Mouse (Mus musculus): ENCODE results near the gene Gtsf1.

The Gtsf1 gene

DNA sequence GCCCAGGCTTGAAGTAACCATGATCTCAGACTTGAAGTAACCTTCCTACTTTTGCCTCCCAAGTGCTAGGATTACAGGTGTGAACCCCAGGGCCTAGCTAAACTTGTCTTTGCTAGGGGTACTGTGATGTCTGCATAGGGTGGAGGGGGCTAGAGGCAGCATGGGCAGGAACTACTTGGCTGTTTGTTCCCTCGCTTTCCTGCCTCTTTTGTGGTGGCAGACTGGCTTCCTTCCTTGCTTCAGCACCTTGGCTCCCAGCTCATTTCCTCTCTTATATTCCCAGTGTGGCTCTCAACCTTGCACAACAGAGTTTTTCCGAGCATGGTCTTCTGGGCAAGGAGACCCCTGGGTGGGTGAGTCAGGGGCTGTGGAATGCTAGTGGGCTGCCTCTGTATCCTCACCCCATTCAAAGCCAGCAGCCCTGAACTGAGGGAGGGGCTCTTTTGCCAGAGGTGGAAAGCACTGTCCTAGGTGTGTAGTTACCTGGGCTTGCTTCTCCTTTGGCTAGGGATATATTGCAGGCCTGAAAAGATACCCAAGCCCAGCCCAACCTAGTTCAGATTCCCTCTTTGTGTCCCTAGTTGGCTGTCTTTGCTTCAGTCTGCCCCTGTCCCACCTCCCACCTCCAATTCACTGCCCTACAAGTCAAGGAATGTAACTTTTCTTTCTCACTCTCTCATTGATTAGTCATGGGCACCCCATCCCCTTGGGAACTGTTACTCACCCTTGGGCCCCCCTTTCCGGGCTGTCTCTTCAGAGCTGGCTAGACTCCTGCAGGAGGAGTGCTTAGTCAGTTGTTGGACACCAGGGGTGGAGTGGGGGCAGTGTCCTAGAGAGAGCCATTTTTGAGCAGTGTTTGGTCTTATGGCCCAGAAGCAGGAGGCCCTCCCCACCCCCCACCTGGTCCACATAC is 52.3 kb downstream of the Gtsf1 start:
- DNase-seq: no peak

DNA sequence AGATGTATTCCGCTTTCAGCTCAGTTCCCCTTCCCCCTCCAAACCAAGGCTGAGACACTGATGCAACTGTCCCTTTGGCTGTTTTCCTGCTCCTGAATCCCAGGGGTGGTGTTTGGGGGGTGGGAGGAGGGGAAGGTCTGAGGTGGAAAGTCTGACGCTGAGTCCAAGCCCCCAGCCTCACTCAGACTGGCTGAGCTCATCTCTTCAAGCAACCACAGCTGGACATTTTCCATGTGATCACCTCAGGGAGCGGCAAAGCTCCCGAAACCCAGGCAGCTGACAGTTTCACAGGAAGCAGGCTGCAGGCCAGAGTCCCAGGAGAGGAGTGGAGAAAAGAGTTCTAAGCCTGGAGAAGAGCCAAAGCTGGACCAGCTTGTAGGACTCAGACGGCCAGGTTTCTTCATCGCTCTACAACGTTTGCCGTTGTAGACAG is 53.4 kb downstream of the Gtsf1 start:
- no peak for DNase-seq

DNA sequence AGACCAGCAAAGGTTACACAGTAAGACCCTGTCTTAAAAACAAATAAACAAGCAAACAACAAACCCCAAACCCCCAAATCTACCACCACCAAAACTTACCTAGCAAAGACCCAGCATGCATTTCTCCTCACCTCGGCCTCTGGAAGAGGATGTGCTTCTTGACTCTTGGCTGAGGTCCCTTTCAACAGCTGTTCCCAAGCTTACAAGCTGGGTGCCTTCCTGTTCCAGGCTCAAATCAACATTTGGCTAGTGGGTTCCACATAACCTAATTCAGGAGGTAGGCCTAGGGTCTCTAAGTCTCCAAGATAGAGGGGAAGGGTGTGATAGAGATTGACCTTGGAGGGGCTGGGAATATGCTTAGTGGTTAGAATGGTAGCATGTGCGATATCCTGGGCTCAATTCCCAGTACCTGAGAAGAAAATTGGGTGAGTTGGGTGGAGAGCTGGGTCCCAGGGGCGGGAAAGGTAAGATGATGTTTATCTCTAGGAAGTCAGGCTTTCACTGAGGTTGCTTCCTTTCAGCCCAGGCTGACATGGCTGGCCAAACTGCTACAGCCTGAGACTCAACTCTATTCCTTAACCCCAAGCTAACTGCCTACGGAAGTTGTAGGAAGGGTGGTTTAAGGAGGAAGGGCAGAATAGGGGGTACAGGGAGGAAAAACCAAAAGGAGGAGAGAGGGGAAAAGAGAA is 55.0 kb downstream of the Gtsf1 start:
- no peak for DNase-seq

DNA sequence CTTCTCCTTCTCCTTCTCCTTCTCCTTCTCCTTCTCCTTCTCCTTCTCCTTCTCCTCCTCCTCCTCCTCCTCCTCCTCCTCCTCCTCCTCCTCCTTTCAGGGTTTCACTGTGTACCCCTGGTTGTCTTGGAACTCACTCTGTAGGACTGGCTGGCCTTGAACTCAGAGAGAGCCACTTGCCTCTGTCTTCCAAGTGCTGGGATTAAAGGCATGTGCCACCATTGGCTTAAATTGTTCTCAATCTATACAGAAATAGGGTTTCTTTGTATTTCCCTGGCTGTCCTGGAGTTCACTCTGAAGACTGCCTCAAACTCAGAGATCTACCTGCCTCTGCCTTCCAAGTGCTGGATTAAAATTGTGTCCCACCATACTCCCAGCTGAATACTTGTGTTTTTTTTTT is 57.8 kb downstream of the Gtsf1 start:
- DNase-seq: no peak

DNA sequence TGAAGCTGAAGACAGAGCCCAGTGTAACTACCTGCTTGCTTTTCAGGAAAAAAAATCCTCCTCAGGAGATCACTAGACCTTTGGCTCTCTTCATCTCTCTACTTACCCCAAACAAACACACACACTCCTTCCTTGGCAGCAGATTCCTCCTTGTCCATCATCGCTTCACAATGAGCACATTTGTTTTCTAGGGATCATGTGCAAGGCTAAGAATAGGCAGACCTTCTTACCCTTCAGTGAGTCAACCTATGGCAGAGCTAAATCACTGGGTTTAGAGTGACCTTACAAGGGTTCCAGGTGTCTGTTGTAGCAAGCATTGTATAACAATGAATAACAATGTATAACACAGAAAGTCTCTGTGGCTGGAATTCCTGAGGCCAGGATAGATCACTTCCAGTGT is 58.5 kb downstream of the Gtsf1 start:
- DNase-seq: no peak

DNA sequence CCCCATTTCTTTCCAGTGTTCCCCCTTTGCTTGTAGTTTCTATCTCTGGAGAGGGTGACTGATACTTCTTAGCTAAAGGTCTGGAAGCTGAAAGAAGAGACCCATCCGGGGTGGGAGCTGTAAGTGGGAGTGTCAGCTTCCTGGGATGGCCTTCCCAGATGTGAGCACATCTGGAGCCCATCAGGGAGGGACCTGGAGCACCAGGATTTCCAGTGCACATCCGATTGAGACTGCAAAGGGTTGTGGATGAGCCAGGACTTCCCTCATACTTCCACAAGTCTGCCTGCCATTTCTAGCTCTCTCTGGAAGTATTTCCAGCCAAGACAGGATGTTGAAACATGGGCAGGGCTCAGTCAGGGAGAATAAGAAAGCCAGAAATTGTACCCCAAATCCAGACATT is 59.1 kb downstream of the Gtsf1 start:
- DNase-seq: no peak

DNA sequence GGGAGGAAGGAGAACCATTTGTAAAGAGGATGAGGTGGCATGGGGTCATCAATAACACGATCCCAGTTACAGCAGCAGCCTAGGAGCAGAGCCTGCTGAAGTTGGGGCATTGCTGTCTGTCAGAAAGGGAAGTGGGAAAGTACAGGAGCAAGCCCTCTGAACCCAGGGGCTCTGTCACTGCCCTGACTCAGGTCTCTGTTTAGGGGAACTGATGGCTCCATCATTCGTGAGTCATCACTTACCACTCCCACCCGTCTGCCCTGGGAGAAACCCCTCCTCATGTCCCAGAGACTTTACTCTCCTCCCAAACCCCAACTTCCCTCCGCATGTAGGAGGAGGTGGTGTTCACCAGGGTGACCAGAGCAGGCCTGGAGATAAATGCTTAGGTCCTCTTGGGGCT is 59.8 kb downstream of the Gtsf1 start:
- DNase-seq: no peak

DNA sequence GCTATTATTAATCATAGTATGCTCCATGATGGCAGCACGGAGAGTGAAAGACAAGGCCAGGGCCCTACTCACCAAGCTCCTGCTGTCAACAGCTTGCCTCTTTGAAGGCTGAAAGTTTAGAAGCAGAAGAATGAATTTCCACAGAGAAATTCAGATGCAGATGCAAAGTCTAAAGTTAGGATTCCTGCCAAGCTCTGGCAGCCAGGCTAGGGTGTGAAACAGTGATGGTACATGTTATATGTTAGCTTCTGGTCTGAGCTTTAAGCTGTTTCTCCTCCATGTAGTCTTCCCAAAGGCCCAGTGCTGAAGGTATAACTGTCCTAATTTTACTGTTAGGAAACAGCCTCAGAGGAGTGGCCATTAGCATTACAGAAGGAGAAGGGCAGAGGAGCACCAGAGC is 61.1 kb downstream of the Gtsf1 start:
- DNase-seq: no peak

DNA sequence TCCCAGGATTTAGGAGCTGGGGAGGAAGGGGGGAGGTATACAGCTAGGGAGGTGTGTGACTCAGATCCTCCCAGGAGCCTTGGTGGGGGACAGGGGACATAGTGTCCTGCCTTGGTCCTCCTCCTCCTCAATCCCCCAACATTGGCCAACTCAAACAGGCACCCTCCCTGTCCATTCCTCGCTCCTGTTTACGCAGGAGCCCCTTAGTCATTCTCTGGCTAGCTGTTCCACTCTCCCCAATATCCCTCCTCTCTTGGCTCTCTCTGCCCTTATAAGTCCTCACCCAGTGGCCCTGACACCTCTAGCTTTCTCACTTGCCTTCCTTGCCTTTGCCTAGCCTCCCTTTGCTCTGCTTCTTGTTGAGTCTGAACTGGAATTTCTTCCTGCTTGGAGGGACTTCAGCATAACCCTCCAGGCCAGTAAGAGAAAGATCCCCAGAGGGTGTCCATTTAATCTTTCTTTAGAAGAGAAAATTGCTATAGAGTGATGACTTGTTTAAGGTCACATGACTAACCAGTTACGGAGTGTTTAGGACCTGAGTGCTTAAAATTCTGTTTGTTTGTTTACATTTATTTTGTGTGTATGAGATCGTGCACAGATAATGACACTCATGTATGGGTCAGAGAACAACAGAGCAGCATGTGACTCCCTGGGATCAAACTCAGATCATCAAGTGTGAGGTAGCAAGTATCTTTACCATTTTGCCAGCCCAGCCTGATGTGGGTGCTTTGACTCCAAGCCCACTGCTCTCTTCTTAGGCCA is 61.9 kb downstream of the Gtsf1 start:
- no peak for DNase-seq

DNA sequence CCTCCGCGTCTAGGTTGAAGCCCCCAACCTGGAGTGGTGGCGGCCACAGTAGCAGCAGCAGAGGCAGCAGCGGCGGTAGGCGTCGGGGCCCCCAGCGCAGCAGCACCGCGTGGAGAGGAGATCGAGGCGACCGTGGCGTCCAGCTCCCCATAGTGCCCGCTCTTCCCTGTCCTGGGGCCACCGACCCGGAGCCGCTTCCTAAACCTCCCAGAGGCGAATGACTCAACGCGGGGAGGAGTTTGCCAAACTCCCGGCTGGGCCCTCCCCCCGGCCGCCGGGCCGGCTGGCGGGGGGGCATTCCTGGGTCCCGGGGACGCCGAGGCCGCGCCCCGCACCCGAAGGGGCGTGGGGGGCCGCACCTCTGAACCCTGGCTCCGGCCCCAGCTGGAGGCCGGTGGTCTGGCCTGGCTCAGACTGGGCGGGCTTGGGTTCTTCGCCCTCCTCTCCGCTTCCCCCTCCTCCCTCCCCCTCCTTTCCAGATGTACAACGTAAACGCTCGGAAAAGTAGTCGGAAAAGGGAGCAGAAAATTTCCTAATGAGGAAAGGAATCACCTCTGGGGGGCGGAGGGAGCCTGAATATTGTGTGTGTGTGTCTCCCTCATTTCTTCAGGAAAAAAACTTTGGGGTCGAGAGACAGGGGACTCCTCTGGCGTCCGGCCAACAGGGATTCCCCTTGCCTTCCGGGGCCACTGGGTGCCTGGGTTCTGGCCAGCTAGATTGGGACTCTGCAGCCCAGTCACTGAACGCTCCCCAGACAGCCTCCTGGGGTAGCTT is 63.7 kb downstream of the Gtsf1 start, which contains the start of gene Itga5:
Gene Itga5, minus strand, starts transcription at position 388 of the 774 bp plus-strand sequence.
- no peak for DNase-seq

DNA sequence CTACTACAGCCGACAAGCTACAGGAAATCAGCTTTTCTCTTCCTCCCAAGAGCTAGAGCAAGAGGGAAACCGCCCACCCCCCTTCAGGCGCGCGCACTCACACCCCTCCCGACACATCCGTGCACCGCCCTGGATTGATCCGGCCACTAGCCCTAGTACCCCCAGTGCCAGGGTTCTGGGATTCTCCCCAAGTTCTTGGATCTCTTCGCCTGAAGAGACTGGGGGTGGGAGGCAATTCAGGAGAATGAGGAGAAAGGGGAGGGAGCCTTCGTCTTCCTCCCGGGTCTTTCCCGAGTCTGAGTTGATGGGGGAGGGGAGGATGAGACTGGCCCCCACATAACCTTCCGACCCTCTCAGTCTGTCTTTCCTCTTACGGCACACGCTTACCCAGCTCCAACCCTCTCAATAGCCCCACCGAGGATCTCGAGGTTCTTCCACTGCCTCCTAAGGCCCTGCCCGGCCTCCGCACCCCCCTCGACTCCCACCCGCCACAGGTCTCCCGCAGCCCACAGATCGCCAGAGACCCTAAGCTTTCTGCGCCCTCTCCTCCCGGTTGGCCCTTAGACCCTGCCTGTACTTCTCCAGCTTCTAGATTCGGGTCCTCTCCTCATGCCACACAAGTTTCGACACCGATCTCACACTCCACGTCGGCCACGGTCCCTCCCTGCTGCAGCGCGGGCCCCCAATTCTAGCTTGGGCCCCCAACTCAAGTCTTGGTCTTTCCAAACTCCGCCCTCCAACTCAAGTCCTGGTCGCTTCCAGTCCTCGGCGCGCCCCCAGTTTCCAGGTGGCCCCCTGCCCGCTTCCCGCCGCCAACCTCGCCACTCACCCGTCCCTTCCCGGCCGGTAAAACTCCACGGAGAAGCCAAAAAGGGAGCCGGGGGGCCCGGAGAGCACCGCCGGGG is 64.5 kb downstream of the Gtsf1 start:
- no peak for DNase-seq

DNA sequence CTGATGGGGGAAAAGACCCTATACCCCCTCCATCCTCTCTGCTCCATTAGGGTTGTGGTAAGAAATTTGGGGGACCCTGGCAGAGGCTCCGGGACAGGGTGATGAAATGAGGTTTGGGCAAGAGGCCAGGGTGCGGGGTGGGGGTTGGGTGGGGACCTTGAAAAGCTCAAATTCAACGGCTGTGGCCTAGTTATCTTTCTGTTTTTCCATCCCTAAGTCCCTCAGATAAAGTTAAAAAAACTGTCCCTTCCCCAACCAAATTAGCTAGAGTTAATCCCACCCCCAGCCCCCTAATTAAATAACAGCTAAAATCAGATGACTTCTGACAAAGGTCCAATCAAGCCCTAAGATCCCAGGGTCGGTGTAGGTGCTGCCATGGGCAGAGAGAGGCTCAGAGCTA is 65.5 kb downstream of the Gtsf1 start:
- no peak for DNase-seq

DNA sequence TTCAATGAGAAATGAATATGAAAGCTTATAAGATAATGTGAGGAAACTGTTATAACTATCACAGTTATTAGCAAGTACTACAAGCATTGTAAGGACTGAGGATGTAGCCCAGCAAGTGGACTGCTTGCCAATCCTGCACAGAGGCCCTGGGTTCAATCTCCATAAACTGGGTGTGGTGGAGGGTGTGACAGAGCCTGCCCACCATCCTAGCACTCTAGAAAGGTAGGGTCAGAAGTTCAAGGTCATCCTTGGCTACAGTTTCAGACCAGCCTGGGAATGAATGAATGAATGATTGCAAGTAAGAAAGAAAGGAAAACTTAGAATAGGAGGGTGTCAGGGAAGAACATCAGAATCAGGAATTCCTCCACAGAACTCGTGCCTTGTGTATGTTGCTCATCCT is 66.5 kb downstream of the Gtsf1 start:
- DNase-seq: no peak

DNA sequence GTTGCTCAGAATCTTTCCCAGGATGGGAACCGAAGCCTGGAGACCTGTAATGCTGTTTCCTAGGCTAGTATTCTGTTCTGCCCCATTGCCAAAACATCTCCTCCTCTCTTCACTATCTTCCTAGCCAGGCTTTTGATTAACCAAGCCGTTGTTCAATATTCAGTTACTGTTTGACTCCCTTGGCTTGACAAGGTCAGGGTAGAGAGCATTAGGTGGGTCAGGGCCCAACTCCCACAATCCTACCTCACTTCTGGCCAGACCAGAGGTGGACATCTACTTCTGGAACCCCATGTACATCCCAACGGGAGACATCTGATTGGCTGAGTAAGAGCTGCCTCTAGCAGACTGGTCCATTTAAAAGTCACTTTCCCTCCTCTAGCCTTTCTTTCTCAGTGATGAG is 67.3 kb downstream of the Gtsf1 start:
- no peak for DNase-seq

DNA sequence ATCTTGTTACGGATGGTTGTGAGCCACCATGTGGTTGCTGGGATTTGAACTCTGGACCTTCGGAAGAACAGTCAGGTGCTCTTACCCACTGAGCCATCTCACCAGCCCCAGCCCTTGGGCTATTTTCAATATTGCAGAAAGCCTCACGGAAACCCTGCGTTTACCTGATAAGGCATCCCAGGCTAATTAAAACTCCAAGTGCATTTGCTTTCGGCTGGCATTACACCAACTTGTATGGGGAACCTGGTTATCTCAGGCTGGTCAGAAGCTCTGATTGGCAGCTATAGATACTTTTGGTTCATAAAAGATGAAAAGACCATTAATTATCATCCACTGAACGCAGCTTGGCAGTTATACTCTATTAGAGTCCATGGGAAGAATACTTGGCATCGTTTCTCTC is 67.9 kb downstream of the Gtsf1 start:
- DNase-seq: no peak

DNA sequence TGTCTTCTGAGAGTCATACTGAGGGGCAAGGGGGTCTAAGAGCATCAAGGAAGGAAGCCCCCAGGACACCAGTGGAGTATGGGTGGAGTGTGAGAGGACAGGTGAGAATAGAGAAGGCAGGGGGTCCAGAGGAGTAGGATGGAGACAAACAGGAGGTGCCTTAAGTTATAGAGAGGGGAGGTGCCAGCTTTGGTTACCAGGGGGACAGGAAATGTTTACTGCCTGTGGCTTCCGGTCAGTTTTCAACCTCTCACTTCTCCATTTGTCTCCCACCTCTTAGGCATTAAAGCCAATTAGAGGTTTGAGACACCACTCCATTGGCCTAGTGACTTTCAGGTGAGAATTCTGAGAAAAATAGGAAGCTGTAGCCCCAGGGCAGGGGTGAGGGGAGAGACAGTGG is 69.0 kb downstream of the Gtsf1 start:
- DNase-seq: no peak

DNA sequence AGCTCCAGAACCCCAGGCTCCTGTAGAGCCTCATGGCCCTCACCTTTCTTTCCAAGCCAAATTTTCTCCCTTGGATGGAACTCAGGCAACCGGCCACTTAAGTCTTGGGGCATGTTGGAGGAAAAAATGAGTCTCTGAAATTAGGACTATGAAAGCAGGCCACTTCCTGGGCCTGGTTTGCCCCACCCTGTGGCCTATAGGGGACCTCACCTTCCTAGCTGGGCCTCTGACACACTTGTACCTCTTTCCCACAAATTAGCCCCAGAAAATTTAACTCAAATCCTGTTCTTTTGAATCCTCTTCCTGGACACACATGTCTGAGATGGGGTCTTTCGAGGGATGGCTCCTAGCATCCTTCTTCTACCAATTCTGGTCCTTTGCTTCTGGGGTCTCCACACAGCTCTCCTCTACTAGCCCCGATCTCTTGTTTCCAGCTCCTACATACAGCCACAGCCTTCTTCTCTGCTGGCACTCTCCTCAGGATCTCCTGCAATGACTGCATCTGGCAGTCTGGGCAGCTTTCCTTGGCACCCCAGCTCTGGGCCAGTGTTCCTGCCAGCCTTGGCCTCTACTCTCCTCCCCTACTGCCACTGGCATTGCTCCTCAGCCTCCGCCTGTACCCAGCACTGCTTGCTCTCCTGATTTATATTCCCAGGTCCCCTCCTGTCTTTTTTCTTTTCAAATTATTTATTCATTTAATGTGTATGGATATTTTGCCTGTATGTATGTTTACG is 70.2 kb downstream of the Gtsf1 start:
- DNase-seq: peak; percentile 80

DNA sequence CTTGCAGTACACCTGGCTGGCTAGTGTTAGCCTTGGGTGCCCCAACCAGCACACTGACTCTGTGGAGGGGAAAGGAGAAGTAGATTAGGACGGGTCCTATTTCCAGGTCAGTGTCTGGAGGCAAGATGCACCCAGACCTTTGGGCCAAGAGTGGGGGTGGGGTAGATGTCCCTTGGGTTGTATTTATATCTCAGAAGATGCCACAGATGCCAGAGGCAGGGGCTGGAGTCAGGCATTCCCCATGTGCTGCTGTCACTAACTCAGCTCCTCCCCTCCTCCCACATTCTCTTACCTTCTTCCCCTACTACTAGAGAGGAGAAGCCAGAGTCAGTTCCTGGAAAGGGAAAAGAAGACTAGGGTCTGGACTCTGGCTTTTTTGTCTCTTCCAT is 71.2 kb downstream of the Gtsf1 start:
- no peak for DNase-seq

DNA sequence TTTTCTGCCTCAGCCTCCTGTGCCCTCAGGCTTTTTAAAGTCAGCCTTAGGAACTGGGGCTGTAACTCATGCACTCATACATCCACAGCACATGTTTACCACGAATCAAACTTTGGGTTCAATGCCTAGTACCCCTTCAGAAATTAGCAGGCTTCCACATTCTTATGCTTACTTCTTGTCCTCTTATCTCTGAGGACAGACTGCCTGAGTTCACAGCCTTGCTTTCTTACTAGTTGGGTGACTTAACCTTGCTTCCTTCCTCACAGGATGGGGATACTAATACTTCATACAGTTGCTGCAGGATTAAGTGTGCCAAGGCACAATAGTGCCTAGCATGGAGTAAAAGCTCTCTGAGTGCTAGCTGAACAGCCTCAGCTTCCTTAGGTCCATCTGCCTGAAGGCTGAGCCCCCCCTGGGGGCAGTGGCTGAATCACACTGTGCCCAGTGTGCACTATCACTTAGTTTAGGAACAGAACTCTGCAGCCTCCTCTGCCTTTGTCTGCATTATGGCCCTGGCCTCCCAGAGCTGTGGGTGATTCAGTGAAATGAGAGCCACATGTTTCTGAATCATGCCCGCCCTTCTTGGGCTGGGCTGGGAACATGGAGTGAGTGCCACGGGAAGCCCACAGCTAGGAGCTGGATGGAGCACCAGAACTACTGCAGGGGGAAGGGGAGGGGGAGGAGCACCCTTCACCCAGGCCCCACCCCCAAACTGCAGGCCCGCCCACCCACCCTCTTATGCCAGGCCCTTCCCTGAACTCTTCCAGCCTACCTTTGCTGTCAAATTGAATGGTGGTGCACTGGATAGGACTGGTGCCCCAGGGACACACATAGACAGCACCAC is 71.8 kb downstream of the Gtsf1 start:
- no peak for DNase-seq

DNA sequence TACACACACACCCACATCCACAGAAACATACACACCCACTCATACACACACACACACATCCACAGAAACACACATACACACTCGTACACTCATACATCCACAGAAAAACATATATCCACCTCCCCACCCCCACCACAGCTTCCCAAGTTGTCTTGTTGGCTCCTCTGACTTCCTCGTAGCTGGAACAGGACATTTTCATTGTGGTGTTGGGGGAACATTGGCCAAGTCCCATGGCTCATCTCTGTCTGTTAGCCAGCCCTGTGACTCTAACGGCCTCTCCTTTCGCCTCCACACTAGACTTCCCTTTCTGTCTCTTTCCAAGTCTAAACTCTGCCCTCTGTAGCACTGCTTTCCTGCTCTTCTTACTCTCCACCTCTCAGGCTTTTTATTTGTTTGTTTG is 72.5 kb downstream of the Gtsf1 start:
- DNase-seq: no peak

Measured in cerebellum, adult 8-10 months (tissue).